Mouse (Mus musculus) cerebellum, adult 9-10 months (tissue): ENCODE measurements at regions not wholly inside any gene's neighbourhood (a gene's known extent, or its start where the extent isn't known, plus 50 kb on each side); places are given as distances from the start of the nearest gene placed in this dataset.

ENCODE experiments used
- DNase-seq: peaks from one replicate; pipeline ENCODE4 v3.0.0; 2022

DNA sequence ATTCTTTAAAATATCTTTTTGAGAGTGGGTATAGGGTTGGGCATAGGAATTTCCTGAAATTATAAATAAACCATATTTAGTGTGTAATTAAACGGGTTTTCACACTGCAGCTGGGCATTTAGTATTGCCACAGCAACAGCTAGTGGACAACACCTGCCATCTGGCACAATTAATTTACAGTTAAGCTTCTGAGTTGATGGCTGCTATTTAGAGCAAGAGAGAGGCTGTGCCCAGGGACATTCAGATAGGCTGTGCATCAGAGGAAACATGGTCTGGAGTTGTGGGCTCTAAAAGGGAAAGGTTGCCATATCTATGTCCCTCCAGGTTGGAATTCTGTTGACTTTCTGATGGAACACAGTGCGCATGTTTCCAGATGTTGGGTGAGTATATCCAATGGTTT is 227.1 kb downstream of the Pth2r start:
- DNase-seq, result no peak

DNA sequence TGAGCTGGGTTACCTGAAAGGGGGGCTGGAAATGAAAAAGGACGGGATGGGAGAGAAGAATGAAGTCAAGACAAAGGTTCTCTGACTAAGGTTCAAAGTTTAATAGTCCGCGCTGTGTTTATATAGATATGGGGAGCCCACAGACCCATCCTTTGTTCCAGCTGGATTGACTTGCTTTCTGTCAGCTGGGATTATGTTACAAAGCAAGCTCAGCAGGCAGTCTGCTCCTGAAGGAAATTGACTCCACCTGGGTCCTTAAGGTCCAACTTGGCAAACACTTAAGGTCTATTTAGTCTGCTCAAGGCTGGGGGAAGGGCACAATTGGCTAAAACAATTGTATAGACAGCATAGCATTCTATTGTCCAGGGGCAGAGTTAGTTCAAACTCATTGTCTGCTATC is 253.8 kb downstream of the Pth2r start:
- peak; percentile 53 for DNase-seq

DNA sequence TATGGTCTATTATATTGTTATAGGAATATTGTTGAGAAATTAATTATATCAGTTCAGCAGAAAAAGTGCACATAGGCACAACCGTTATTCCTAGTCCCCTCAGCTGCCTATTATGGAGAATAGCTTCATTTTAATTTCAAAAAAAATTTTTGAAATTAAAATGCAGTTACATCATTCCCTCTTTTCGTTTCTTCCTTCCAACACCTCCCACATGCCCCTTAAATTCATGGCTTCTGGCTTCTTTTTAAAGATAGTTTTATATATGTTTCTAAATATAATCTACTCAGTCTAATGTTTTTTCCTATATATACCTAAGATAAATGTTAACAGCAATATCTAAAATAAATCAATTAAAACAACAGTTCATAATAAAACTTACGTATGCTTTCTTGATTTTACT is 256.7 kb downstream of the Pth2r start:
- no peak for DNase-seq

- no peak for DNase-seq
Observed at GRCm38 (mm10) chr1:65544219-65544864, 262.5 kb downstream of the Pth2r start.

DNA sequence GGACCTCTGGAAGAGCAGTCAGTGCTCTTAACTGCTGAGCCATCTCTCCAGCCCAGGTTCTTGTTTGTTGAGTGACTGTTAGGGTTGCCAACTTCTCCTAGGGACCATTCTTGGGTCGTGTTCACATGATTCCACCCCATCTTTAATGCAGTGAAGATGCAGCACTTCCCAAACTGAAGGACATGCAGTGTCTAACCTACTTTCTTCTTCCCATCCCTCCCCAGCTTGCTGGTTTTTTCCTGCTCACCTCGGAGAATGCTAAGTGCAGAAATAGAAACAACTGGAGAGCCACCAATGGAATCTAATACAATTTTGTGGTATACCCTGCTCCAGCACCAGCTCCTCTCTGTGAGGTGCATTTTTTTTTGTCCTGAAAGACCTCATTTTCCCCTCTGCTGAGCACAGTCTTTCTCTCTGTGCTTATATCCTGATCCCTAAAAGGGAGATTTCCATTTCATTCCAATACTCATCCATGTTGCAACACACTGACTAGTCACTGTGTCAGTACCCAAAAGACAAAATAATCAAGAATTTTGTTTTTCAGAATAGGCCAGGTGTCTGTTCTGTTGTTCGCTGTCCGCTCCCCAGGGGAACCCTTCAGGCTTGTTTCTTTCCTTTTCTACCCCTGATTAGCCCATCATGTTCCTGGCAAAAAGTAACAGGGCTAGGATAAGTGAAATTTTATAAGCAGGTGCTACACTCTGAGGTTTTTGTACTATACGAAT is 263.6 kb downstream of the Pth2r start:
- peak; percentile 87 for DNase-seq

DNA sequence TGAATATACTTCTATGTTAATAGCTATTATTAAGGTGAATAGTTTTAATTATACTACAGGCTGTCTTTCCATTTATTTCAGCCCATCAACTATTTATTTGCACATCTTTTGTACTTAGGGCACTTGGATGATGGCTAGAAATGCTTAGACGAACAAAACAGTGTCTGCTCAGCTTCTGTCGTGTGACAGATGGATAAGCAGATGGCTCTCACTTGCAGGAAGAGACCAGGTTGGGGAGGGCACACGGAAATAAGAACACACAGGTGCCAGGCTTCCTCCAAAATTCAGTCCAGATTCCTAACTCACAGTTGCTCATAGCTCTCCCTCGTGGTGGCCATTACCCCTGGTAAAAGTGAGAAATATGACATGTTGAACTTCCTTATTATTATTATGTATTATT is 267.0 kb downstream of the Pth2r start:
- DNase-seq, result peak; percentile 97

DNA sequence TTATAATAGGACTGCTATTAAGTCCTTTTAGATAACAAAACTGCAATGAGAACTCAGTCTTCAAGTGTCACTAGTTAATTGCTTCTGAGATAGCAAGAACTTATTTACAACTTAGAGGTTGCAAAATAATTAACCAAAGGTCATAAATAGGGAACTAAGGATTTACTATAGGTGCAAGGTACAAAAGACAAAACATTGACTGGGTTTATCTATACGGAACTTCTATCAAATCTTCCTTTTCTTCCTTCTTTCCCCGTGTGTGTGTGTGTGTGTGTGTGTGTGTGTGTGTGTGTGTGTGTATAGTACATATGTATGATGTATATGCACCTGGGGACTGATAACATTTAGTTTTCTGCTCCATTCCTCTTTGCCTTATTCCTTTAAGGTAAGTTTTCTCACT is 305.5 kb downstream of the Pth2r start:
- no peak for DNase-seq

DNA sequence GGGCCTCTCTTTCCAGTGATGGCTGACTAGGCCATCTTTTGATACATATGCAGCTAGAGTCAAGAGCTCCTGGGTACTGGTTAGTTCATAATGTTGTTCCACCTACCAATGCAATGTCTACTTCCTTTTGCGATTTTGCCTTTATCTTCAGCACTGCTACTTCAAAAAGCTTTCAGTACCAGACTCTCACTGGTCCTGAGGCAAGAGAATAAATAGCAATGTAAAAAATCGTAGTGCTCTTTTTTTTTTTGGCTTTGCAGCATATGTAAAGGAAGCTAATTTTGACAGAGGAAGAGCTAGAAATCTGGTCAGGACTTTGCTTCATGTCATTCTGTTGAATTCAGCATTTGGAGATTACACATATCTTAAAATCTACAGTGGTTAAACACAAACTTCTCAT is 291.0 kb upstream of the Crygf start:
- no peak for DNase-seq

GRCm38 (mm10) chr1:65654460-65654859 is 271.9 kb upstream of the Crygf start:
- peak; percentile 10 for DNase-seq

GRCm38 (mm10) chr1:65681960-65682359 is 244.4 kb upstream of the Crygf start:
- no peak for DNase-seq

DNA sequence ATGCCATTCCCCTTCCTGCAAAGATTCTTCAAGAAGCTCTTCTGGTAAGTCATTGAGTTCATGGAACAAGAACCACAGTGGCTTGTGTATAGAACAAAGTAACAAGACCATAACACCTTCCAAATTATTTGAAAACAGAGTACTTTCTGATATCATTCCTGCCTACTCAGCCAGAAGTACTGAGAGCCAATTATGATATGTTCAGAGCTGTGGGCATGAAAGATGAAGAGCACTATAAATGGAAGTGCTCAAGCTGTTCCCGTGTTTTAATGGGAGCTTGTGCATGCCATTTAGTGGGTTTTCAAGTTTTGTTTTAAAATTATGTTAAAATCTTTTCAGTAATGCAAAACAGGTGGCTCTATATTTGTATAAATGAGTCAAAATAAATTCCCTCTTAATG is 239.0 kb upstream of the Crygf start:
- DNase-seq, result no peak

- DNase-seq, result no peak
Observed at GRCm38 (mm10) chr1:65730262-65730661, 196.1 kb upstream of the Crygf start.

- no peak for DNase-seq
Observed at GRCm38 (mm10) chr1:65757951-65758350, 168.4 kb upstream of the Crygf start.

GRCm38 (mm10) chr1:65761141-65761540 is 165.2 kb upstream of the Crygf start:
- DNase-seq, result peak; percentile 2

GRCm38 (mm10) chr1:65800244-65800643 is 126.1 kb upstream of the Crygf start:
- DNase-seq, result no peak

GRCm38 (mm10) chr1:65820771-65821170 is 105.5 kb upstream of the Crygf start:
- DNase-seq, result peak; percentile 73

GRCm38 (mm10) chr1:65841116-65841515 is 85.2 kb upstream of the Crygf start:
- DNase-seq, result no peak

GRCm38 (mm10) chr1:65847005-65847404 is 79.3 kb upstream of the Crygf start:
- no peak for DNase-seq

- DNase-seq, result peak; percentile 7
Observed at GRCm38 (mm10) chr1:65873691-65874090, 52.6 kb upstream of the Crygf start.
